Mouse (Mus musculus) neural tube, embryonic 11.5 days (tissue): ENCODE data around the gene 1700057G04Rik. TPM values are rescaled to one million over a fixed set of nuclear protein-coding genes. Genes with fewer than 3 reads are reported as not detected.

Experiments
- ATAC-seq: fragments of 200-750 bp; cut with Nextera tagmentation; 2 replicates; pipeline ENCODE4 v1.8.0; 2017; ENCODE audit warnings: moderate number of reproducible peaks, mild to moderate bottlenecking, moderate TSS enrichment, moderate library complexity; ENCODE audit not compliant: insufficient read depth, low FRiP score, low TSS enrichment
- DNase-seq: peaks from one replicate; pipeline ENCODE4 v3.0.0-alpha.2; 2015; ENCODE audit warnings: low spot score
- H3K27ac ChIP-seq: fragments of 300-500 bp; sonication (generic); 2 replicates; pipeline ENCODE4 v1.5.1; 2014; ENCODE audit warnings: low read depth, mild to moderate bottlenecking, low read length
- H3K27me3 ChIP-seq: fragments of 300-500 bp; sonication (generic); 2 replicates; pipeline ENCODE4 v1.6.1; 2014; ENCODE audit warnings: mild to moderate bottlenecking, low read length, mixed read lengths; ENCODE audit not compliant: control insufficient read depth, insufficient read depth
- H3K36me3 ChIP-seq: fragments of 300-500 bp; sonication (generic); 2 replicates; pipeline ENCODE4 v1.6.1; 2014; ENCODE audit warnings: mild to moderate bottlenecking, low read length, moderate library complexity, mixed read lengths; ENCODE audit not compliant: control insufficient read depth, insufficient read depth
- H3K4me1 ChIP-seq: fragments of 300-500 bp; sonication (generic); 2 replicates; pipeline ENCODE4 v1.6.1; 2014; ENCODE audit warnings: low read length, mixed read lengths; ENCODE audit not compliant: control insufficient read depth, insufficient read depth
- H3K4me2 ChIP-seq: fragments of 300-500 bp; sonication (generic); 2 replicates; pipeline ENCODE4 v1.6.1; 2014; ENCODE audit warnings: low read depth, mild to moderate bottlenecking, moderate library complexity
- H3K4me3 ChIP-seq: fragments of 300-500 bp; sonication (generic); 2 replicates; pipeline ENCODE4 v1.5.1; 2014; ENCODE audit warnings: low read depth, low read length
- H3K9ac ChIP-seq: fragments of 300-500 bp; sonication (generic); 2 replicates; pipeline ENCODE4 v1.6.1; 2014; ENCODE audit warnings: mild to moderate bottlenecking, low read length
- H3K9me3 ChIP-seq: fragments of 300-500 bp; sonication (generic); 2 replicates; pipeline ENCODE4 v1.6.1; 2016; ENCODE audit warnings: low read length; ENCODE audit not compliant: control insufficient read depth
- WGBS: fragments of 180-500 bp; shearing (Covaris S2); extraction: QIAGEN DNeasy Blood & Tissue Kit; methylation state at CpG from one replicate; pipeline ENCODE4 v1.1.7; 2014; 5-methylcytosine and 5-hydroxymethylcytosine counted together
- polyA plus RNA-seq: library from polyadenylated mRNA; unstranded; fragments of >200 nt; fragmentation: Nextera tagmentation; extraction: Ambion mirVana; gene quantifications from 2 replicates; pipeline ENCODE4 v1.2.1, GENCODE M21; 2014

The 1700057G04Rik gene
- polyA plus RNA-seq, 1 experiment from 2014 or later = not detected

GRCm38 (mm10) chr9:92273956-92274762 is 35.0 kb upstream of the 1700057G04Rik start:
- no peaks in the 10 kb centered on the region for H3K4me1 ChIP-seq
- H3K36me3 ChIP-seq = no peaks in the 10 kb centered on the region
- ATAC-seq (no peak), DNase-seq (no peak)
- 73% methylated on average over 6 of the region's 6 CpGs for WGBS
- no peak overlapping the region for H3K4me3 ChIP-seq
- H3K9me3 ChIP-seq = no peaks in the 10 kb centered on the region
- H3K27ac ChIP-seq = no peak overlapping the region
- H3K9ac ChIP-seq = no peak overlapping the region
- H3K27me3 ChIP-seq = no peaks in the 10 kb centered on the region
- no peak overlapping the region for H3K4me2 ChIP-seq

- Histone ChIP-seq H3K4me2 (no peak within 1 kb of the TSS), H3K4me3 (no peak within 1 kb of the TSS), H3K27ac (no peak within 1 kb of the TSS), H3K9ac (no peak within 1 kb of the TSS), H3K4me1 (no peaks in the 10 kb centered on the region), H3K9me3 (no peaks in the 10 kb centered on the region), H3K27me3 (no peaks in the 10 kb centered on the region), H3K36me3 (no peaks in the 10 kb centered on the region)
- 84% methylated on average over 9 of the region's 9 CpGs for WGBS
- DNase-seq (no peak), ATAC-seq (no peak)
Observed at GRCm38 (mm10) chr9:92275486-92276207, 33.5 kb upstream of the 1700057G04Rik start, which contains the start of gene Plscr2. Gene Plscr2, plus strand, starts transcription at chr9:92275602.

- no peak overlapping the region for H3K4me2 ChIP-seq
- H3K9ac ChIP-seq = no peak overlapping the region
- H3K27ac ChIP-seq = no peak overlapping the region
- 84% methylated on average over 7 of the region's 7 CpGs for WGBS
- no peaks in the 10 kb centered on the region for H3K27me3 ChIP-seq
- no peaks in the 10 kb centered on the region for H3K36me3 ChIP-seq
- no peaks in the 10 kb centered on the region for H3K9me3 ChIP-seq
- DNase-seq (no peak), ATAC-seq (no peak)
- no peaks in the 10 kb centered on the region for H3K4me1 ChIP-seq
- H3K4me3 ChIP-seq = no peak overlapping the region
Observed at GRCm38 (mm10) chr9:92276360-92276759, 32.8 kb upstream of the 1700057G04Rik start.

- ATAC-seq (no peak), DNase-seq (no peak)
- no peaks in the 10 kb centered on the region for H3K9me3 ChIP-seq
- H3K27me3 ChIP-seq = no peaks in the 10 kb centered on the region
- H3K27ac ChIP-seq = no peak overlapping the region
- no peak overlapping the region for H3K9ac ChIP-seq
- WGBS = 84% methylated on average over 1 of the region's 1 CpGs
- no peak overlapping the region for H3K4me3 ChIP-seq
- no peaks in the 10 kb centered on the region for H3K4me1 ChIP-seq
- H3K36me3 ChIP-seq = no peaks in the 10 kb centered on the region
- no peak overlapping the region for H3K4me2 ChIP-seq
Observed at GRCm38 (mm10) chr9:92280048-92280447, 29.1 kb upstream of the 1700057G04Rik start.

GRCm38 (mm10) chr9:92282563-92283171 is 26.5 kb upstream of the 1700057G04Rik start:
- H3K4me3 ChIP-seq = no peak overlapping the region
- ATAC-seq (no peak), DNase-seq (no peak)
- H3K4me2 ChIP-seq = no peak overlapping the region
- no peaks in the 10 kb centered on the region for H3K9me3 ChIP-seq
- no peaks in the 10 kb centered on the region for H3K27me3 ChIP-seq
- no peak overlapping the region for H3K27ac ChIP-seq
- H3K4me1 ChIP-seq = no peaks in the 10 kb centered on the region
- H3K36me3 ChIP-seq = no peaks in the 10 kb centered on the region
- 42% methylated on average over 7 of the region's 7 CpGs for WGBS
- H3K9ac ChIP-seq = no peak overlapping the region

GRCm38 (mm10) chr9:92289675-92290074 is 19.5 kb upstream of the 1700057G04Rik start:
- no peaks in the 10 kb centered on the region for H3K27me3 ChIP-seq
- DNase-seq = no peak
- no peaks in the 10 kb centered on the region for H3K9me3 ChIP-seq
- H3K27ac ChIP-seq = no peak overlapping the region
- no peak overlapping the region for H3K4me3 ChIP-seq
- ATAC-seq = no peak
- no peak overlapping the region for H3K9ac ChIP-seq
- no peak overlapping the region for H3K4me2 ChIP-seq
- no peaks in the 10 kb centered on the region for H3K4me1 ChIP-seq
- WGBS = 83% methylated on average over 3 of the region's 3 CpGs
- no peaks in the 10 kb centered on the region for H3K36me3 ChIP-seq

- 85% methylated on average over 2 of the region's 2 CpGs for WGBS
- Histone ChIP-seq H3K27ac (no peak overlapping the region), H3K4me3 (no peak overlapping the region), H3K4me1 (no peaks in the 10 kb centered on the region), H3K27me3 (no peaks in the 10 kb centered on the region), H3K9me3 (no peaks in the 10 kb centered on the region), H3K36me3 (no peaks in the 10 kb centered on the region), H3K9ac (no peak overlapping the region), H3K4me2 (no peak overlapping the region)
- DNase-seq (no peak), ATAC-seq (no peak)
Observed at GRCm38 (mm10) chr9:92292169-92292568, 17.0 kb upstream of the 1700057G04Rik start.

GRCm38 (mm10) chr9:92292922-92293321 is 16.3 kb upstream of the 1700057G04Rik start:
- Histone ChIP-seq H3K4me2 (no peak overlapping the region), H3K27ac (no peak overlapping the region), H3K4me3 (no peak overlapping the region), H3K9me3 (no peaks in the 10 kb centered on the region), H3K4me1 (no peaks in the 10 kb centered on the region), H3K27me3 (no peaks in the 10 kb centered on the region), H3K9ac (no peak overlapping the region), H3K36me3 (no peaks in the 10 kb centered on the region)
- ATAC-seq = no peak
- DNase-seq = no peak
- 86% methylated on average over 3 of the region's 3 CpGs for WGBS
